Mouse (Mus musculus) liver, adult (tissue): ENCODE data around the gene Ski.
A peak's percentile ranks its signal among the peaks of the same experiment; 100 is the strongest.

Experiments
- GATA4 ChIP-seq: IDR thresholded peaks from 2 replicates; pipeline ENCODE4 v1.6.1; 2014; ENCODE audit warnings: mild to moderate bottlenecking, low read length; ENCODE audit not compliant: insufficient replicate concordance

The Ski gene

GRCm38 (mm10) chr4:155220213-155221100 lies 1.9 kb downstream of the Ski start:
- no peak for TF ChIP-seq GATA4

GRCm38 (mm10) chr4:155219271-155220212 lies 2.9 kb downstream of the Ski start:
- TF ChIP-seq GATA4, result no peak

- no peak for TF ChIP-seq GATA4
Measured at GRCm38 (mm10) chr4:155218104-155218732, 4.2 kb downstream of the Ski start.

GRCm38 (mm10) chr4:155217241-155218103 lies 4.9 kb downstream of the Ski start:
- no peak for TF ChIP-seq GATA4

GRCm38 (mm10) chr4:155215773-155216630 lies 6.4 kb downstream of the Ski start:
- TF ChIP-seq GATA4, result peak; percentile 57; the same call in 1 of the 2 replicates

- no peak for TF ChIP-seq GATA4
Measured at GRCm38 (mm10) chr4:155215203-155215602, 7.2 kb downstream of the Ski start.

- no peak for TF ChIP-seq GATA4
Measured at GRCm38 (mm10) chr4:155214793-155215192, 7.6 kb downstream of the Ski start.

GRCm38 (mm10) chr4:155214188-155214587 lies 8.2 kb downstream of the Ski start:
- TF ChIP-seq GATA4, result no peak

- TF ChIP-seq GATA4, result no peak
Measured at GRCm38 (mm10) chr4:155213752-155214054, 8.7 kb downstream of the Ski start.

GRCm38 (mm10) chr4:155213052-155213751 lies 9.2 kb downstream of the Ski start:
- TF ChIP-seq GATA4, result no peak

- no peak for TF ChIP-seq GATA4
Measured at GRCm38 (mm10) chr4:155209494-155209893, 12.9 kb downstream of the Ski start.

- no peak for TF ChIP-seq GATA4
Measured at GRCm38 (mm10) chr4:155209079-155209478, 13.3 kb downstream of the Ski start.

- no peak for TF ChIP-seq GATA4
Measured at GRCm38 (mm10) chr4:155208613-155209012, 13.8 kb downstream of the Ski start.
